Mouse (Mus musculus) heart, postnatal 0 days (tissue): ENCODE results near the gene Gm37240.

Experiments used
- CTCF ChIP-seq: IDR thresholded peaks from 2 replicates; pipeline ENCODE4 v1.5.1; 2016; ENCODE audit warnings: antibody characterized with exemption, control low read depth, low read depth
- EP300 ChIP-seq: IDR thresholded peaks from 2 replicates; pipeline ENCODE4 v1.6.1; 2016; ENCODE audit warnings: antibody characterized with exemption, low read depth

DNA sequence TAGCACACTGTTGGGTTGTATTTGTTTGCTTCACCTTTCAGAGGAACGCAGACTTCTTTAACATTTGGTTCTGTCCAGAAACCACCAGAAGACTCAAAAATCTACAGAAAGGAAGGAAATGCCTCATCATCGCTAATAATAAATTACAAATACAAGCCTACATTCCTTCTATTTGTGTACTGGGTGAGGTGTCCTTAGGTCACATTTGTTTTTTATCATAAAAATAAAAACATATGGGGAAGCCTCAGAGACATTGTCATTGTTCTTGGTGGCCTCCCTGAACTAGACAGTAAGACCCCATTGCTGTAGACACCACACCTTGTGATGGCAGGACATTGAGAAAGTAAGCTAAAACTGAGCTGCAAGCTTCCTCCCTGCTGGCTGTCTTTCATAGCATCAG lies 70.1 kb downstream of the Gm37240 start, which contains the start of gene Fam160a1:
- no peak for TF ChIP-seq CTCF
- TF ChIP-seq EP300: no peak
